Mouse (Mus musculus) heart, embryonic 14.5 days (tissue): ENCODE data around the gene Mrpl33. TPM values are rescaled to one million over a fixed set of nuclear protein-coding genes. Genes with fewer than 3 reads are reported as not detected.

Experiments
- ATAC-seq: fragments of 200-750 bp; cut with Nextera tagmentation; 2 replicates; pipeline ENCODE4 v1.8.0; 2017; ENCODE audit warnings: low read depth, moderate TSS enrichment; ENCODE audit not compliant: insufficient number of reproducible peaks, insufficient read depth, low FRiP score
- H3K27ac ChIP-seq, 2 experiments: fragments of 200-500 bp in 1 of 2; fragments of 300-500 bp in 1 of 2; sonication (generic) in 1 of 2; replicated peaks in 1 of 2; 2 replicates each; pipeline ENCODE4 v1.5.1; 2012 to 2014; ENCODE audit warnings: low read depth in 2 of 2, low read length in 2 of 2, control low read depth in 1 of 2, mild to moderate bottlenecking in 1 of 2, mixed read lengths in 1 of 2; ENCODE audit not compliant: control insufficient read depth in 1 of 2, insufficient read depth in 1 of 2
- H3K27me3 ChIP-seq: fragments of 300-500 bp; sonication (generic); 2 replicates; pipeline ENCODE4 v1.6.1; 2014; ENCODE audit warnings: mild to moderate bottlenecking, low read length, control low read depth; ENCODE audit not compliant: control insufficient read depth, insufficient read depth
- H3K36me3 ChIP-seq: fragments of 300-500 bp; sonication (generic); 2 replicates; pipeline ENCODE4 v1.6.1; 2014; ENCODE audit warnings: mild to moderate bottlenecking, control low read depth, low read length, mixed read lengths; ENCODE audit not compliant: control insufficient read depth, insufficient read depth
- H3K4me1 ChIP-seq, 2 experiments: fragments of 200-500 bp in 1 of 2; fragments of 300-500 bp in 1 of 2; sonication (generic) in 1 of 2; 2 replicates each; pipeline ENCODE4 v1.6.1; 2012 to 2014; ENCODE audit warnings: low read length in 2 of 2, control low read depth in 1 of 2, mixed read lengths in 1 of 2; ENCODE audit not compliant: control insufficient read depth in 2 of 2, insufficient read depth in 2 of 2
- H3K4me2 ChIP-seq: fragments of 300-500 bp; sonication (generic); 2 replicates; pipeline ENCODE4 v1.6.1; 2014; ENCODE audit warnings: mild to moderate bottlenecking, low read length
- H3K4me3 ChIP-seq, 2 experiments: fragments of 200-500 bp in 1 of 2; fragments of 300-500 bp in 1 of 2; sonication (generic) in 1 of 2; 2 replicates each; pipeline ENCODE4 v1.5.1; 2012 to 2014; ENCODE audit warnings: low read length in 2 of 2, mild to moderate bottlenecking in 2 of 2, control low read depth in 1 of 2, low read depth in 1 of 2, moderate library complexity in 1 of 2; ENCODE audit not compliant: control insufficient read depth in 1 of 2, insufficient read depth in 1 of 2
- H3K9ac ChIP-seq: fragments of 300-500 bp; sonication (generic); 2 replicates; pipeline ENCODE4 v1.6.1; 2014; ENCODE audit warnings: mild to moderate bottlenecking, low read length
- H3K9me3 ChIP-seq: fragments of 300-500 bp; sonication (generic); 2 replicates; pipeline ENCODE4 v1.6.1; 2016; ENCODE audit warnings: low read length, control low read depth; ENCODE audit not compliant: control insufficient read depth
- WGBS: fragments of 180-500 bp; shearing (Covaris S2); extraction: QIAGEN DNeasy Blood & Tissue Kit; methylation state at CpG from one replicate; pipeline ENCODE4 v1.1.7; 2014; 5-methylcytosine and 5-hydroxymethylcytosine counted together
- polyA plus RNA-seq: library from polyadenylated mRNA; unstranded; fragments of >200 nt; fragmentation: Nextera tagmentation; extraction: Ambion mirVana; gene quantifications from 2 replicates; pipeline ENCODE4 v1.2.1, GENCODE M21; 2014

The Mrpl33 gene
- polyA plus RNA-seq, 1 experiment from 2014 or later = 456 TPM

DNA sequence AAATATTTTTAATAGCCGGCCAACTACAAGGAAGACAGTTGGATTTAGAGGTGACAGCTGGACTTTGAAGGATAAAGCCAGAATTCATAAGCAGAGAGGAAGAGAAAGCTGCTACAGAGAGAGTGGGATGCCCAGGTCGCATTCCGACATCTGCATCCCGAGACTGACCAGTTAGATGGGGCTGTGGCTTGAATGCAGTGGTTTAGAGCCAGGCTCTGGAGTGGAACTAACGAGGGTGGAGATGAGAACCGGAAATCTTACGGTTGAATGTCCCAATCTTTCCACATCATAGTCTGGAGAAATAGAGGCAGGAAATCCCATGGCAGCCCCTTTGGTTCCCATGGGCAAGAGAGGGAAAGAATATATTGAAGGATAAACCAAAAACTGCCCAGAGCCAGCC lies 30.7 kb upstream of the Mrpl33 start:
- peaks cover 3% of the 10 kb centered on the region; the same call in 1 of the 2 replicates for H3K36me3 ChIP-seq
- no peaks in the 10 kb centered on the region for H3K9me3 ChIP-seq
- H3K27ac ChIP-seq = no peak overlapping the region
- WGBS = 90% methylated on average over 7 of the region's 7 CpGs
- H3K9ac ChIP-seq = no peak overlapping the region
- ATAC-seq = no peak
- no peak overlapping the region for H3K4me2 ChIP-seq
- H3K4me3 ChIP-seq = no peak overlapping the region
- H3K27me3 ChIP-seq = no peaks in the 10 kb centered on the region
- H3K4me1 ChIP-seq = peaks cover 37 to 55% of the 10 kb centered on the region in 2 experiments

DNA sequence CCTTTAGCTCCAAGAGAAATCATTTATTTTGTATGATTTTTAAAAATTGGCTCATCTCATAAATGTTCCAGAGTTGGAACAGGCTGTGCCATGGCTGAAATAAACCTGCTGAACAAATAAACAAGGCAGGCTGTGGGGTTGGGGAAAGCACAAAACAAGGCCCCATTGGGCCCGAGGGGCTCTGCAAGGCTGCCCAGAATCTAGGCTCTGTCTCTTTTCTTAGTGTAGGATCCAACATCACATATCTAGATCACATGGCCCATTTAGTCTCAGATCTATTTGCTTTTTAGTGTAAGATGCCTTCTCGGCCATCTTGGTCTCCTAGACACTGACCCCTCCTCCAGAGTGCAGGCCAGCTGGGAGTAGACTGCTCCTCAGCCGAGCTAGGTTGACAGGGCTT lies 30.3 kb upstream of the Mrpl33 start:
- Histone ChIP-seq H3K9me3 (no peaks in the 10 kb centered on the region), H3K36me3 (peaks cover 3% of the 10 kb centered on the region; the same call in 1 of the 2 replicates), H3K4me2 (no peak overlapping the region), H3K27ac (no peak overlapping the region), H3K4me1 (peaks cover 40 to 58% of the 10 kb centered on the region in 2 experiments), H3K9ac (no peak overlapping the region), H3K27me3 (no peaks in the 10 kb centered on the region), H3K4me3 (no peak overlapping the region)
- no peak for ATAC-seq
- WGBS = 78% methylated on average over 3 of the region's 3 CpGs

DNA sequence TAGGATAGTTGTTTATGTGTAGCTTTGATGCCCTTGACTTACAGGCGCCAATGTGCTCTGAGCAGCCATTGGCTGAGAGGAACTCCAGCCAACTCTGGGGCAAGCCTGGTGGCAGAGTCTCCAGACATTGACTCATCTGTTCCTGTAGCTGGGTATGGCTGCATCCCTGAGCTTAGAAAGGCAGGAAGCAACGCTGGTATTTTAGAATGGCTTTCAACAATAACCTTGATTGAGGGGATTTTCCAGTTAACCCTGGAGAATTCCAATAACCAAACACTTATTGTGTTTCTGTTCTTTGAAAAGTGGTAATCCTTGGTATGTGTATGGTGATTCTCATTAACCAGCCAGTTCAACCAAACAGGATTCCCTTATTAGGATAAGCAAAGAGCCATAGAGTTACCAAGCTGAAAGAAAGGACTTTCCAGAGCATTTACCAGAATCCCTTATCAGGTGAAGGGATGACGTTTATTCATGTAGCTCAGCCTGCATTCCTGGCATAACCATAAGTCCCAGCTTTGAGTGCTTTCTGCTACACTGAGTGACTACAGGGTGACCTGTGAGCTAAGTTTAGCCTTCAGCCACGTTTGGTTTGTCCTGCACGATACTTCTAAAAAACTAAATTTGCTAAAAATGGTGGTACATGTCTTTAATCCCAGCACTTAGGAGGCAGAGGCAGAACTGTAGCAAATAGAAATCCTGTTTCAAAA lies 28.6 kb upstream of the Mrpl33 start:
- Histone ChIP-seq H3K9ac (peak overlapping the region; percentile 38; the same call in 1 of the 2 replicates), H3K4me1 (peaks cover 44 to 59% of the 10 kb centered on the region in 2 experiments), H3K9me3 (no peaks in the 10 kb centered on the region), H3K27me3 (no peaks in the 10 kb centered on the region), H3K36me3 (no peaks in the 10 kb centered on the region), H3K4me3 (no peak overlapping the region), H3K27ac (peak overlapping the region; percentile 92 to 95), H3K4me2 (peak overlapping the region; percentile 7)
- ATAC-seq = peak; percentile 36; the same call in 1 of the 2 replicates
- 19% methylated on average over 5 of the region's 5 CpGs for WGBS

DNA sequence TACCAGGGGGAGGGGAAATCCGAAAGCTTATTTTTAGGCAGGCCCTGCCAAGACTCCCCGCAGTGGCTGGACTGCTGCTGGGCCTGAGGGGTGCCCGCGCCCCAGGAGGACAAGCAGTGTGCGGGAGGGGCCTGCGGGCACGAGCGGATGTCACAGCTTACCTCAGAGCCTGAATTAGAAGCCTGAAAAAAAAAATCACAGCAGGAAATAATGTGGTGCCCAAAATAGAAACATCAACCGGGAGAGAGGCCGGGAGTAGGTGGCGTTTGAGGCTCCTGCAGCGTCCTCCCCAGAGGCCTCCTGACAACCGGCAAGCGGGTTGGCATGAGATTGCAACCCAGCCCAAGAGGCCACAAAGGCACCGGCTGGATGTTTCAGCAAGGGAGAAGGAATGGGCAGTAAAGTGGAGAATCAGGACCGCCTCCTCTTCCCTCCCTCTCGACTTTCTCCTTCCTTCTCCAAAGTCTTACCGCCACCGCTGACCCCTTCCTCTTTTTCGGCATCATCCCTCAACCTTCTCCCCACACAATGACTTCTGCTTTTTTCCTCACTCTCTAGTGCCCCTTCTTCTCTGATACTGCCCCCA lies 25.6 kb upstream of the Mrpl33 start:
- Histone ChIP-seq H3K9ac (peak overlapping the region; percentile 70), H3K27me3 (no peaks in the 10 kb centered on the region), H3K4me2 (peak overlapping the region; percentile 57), H3K27ac (peak overlapping the region; percentile 96 to 97), H3K9me3 (no peaks in the 10 kb centered on the region), H3K4me1 (peaks cover 25 to 41% of the 10 kb centered on the region in 2 experiments), H3K4me3 (peak overlapping the region; percentile 15 to 29), H3K36me3 (no peaks in the 10 kb centered on the region)
- ATAC-seq = peak; percentile 88
- WGBS = 2% methylated on average over 20 of the region's 20 CpGs

DNA sequence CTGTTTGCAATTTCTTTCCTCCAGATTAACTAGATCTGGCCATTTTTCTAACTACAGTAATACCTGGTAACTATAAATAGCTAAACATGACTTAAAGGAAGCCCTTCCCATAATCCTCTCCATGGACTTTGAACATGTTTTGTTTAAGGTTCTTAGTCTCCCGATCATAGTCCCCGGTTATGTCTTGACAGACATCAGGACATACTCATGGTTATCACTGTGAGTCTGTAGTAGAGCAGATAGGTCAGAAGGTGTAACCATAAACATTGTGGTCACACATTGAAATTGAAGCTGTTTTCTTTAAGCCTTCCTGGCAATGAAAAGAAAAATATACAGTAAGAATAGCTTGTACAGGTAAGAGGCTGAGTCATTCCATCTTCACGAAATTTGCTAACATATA lies 23.0 kb upstream of the Mrpl33 start:
- H3K9me3 ChIP-seq = no peaks in the 10 kb centered on the region
- H3K9ac ChIP-seq = no peak overlapping the region
- H3K27me3 ChIP-seq = no peaks in the 10 kb centered on the region
- H3K4me1 ChIP-seq = peaks cover 24 to 27% of the 10 kb centered on the region in 2 experiments
- WGBS = 89% methylated on average over 3 of the region's 3 CpGs
- H3K4me2 ChIP-seq = no peak overlapping the region
- no peaks in the 10 kb centered on the region for H3K36me3 ChIP-seq
- no peak overlapping the region for H3K4me3 ChIP-seq
- H3K27ac ChIP-seq = no peak overlapping the region
- no peak for ATAC-seq

DNA sequence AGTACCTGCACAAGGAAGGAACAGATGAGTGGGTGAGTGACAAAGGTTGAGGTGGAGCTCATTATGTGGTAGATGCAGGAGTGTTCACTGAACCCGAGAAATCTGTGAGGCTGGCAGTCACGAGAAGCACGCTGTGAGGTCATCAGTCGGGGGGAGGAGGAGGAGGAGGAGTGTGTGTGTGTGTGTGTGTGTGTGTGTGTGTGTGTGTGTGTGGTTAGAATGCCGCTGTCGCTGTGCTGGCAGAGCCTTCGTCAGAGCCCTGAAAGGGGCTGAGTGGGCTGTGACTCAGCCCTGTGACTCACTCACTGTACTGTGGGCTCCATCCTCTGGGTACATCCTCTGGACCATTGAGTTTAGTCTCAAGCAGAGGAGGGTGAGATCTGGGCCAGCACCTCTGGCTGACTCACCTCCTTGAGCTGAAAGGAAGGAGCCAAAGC lies 20.2 kb upstream of the Mrpl33 start:
- ATAC-seq = peak; percentile 73; the same call in 1 of the 2 replicates
- Histone ChIP-seq H3K27me3 (no peaks in the 10 kb centered on the region), H3K9ac (no peak overlapping the region), H3K4me2 (no peak overlapping the region), H3K36me3 (no peaks in the 10 kb centered on the region), H3K9me3 (no peaks in the 10 kb centered on the region), H3K27ac (0 out of 4 replicates have a peak overlapping the region, but pooled peaks of 1 of the 2 experiments have one; percentile 9), H3K4me3 (no peak overlapping the region), H3K4me1 (peaks cover 6 to 9% of the 10 kb centered on the region in 2 experiments)
- WGBS = 46% methylated on average over 7 of the region's 7 CpGs

DNA sequence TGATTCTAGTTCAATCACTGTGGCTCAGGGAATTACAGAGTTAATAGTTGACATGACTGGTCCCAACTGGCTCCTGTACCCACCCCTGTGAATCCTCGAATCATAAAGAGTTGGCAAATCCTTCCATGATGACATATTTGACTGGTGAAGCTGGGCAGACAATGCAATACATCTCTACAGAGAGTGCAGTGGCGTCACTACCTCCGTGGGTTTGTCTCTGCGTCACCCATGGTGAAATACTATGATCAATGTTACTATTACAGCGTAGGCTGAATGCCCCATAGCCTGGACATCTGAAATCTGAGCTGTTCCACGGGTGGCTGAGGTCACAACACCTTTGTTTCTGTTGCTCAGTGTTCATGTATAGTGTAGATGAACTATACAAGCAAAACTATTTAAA lies 15.5 kb upstream of the Mrpl33 start:
- no peaks in the 10 kb centered on the region for H3K36me3 ChIP-seq
- H3K9ac ChIP-seq = no peak overlapping the region
- 72% methylated on average over 6 of the region's 6 CpGs for WGBS
- H3K4me1 ChIP-seq = peaks cover 0 to 3% of the 10 kb centered on the region in 2 experiments; a peak in 2 of 4 replicates
- no peaks in the 10 kb centered on the region for H3K9me3 ChIP-seq
- no peaks in the 10 kb centered on the region for H3K27me3 ChIP-seq
- H3K27ac ChIP-seq = no peak overlapping the region
- H3K4me3 ChIP-seq = no peak overlapping the region
- no peak overlapping the region for H3K4me2 ChIP-seq
- ATAC-seq = no peak
